Mouse (Mus musculus): ENCODE data around the gene Jund.
A peak's percentile ranks its signal among the peaks of the same experiment; 100 is the strongest.

The Jund gene

GRCm38 (mm10) chr8:70698310-70699109 lies at the start of gene Jund:
Gene Jund (plus strand): TSS chr8:70698949.
- peak; percentile 98 to 99 for DNase-seq (ENCODE audit: low spot score in 2 of 2)

- DNase-seq (ENCODE audit: low spot score in 2 of 2): peak in 1 of 2 experiments; percentile 76
Observed at GRCm38 (mm10) chr8:70649324-70649723, 49.4 kb upstream of the Jund start.

- DNase-seq (ENCODE audit: low spot score in 2 of 2): no peak
Observed at GRCm38 (mm10) chr8:70650351-70650750, 48.4 kb upstream of the Jund start.

- DNase-seq (ENCODE audit: low spot score in 2 of 2): no peak
Observed at GRCm38 (mm10) chr8:70653226-70653625, 45.5 kb upstream of the Jund start.

- DNase-seq (ENCODE audit: low spot score in 2 of 2): no peak
Observed at GRCm38 (mm10) chr8:70654121-70654520, 44.6 kb upstream of the Jund start.

- DNase-seq (ENCODE audit: low spot score in 2 of 2): no peak
Observed at GRCm38 (mm10) chr8:70655469-70655868, 43.3 kb upstream of the Jund start.

GRCm38 (mm10) chr8:70656193-70656790 lies 42.5 kb upstream of the Jund start:
- no peak for DNase-seq (ENCODE audit: low spot score in 2 of 2)

GRCm38 (mm10) chr8:70657214-70657613 lies 41.5 kb upstream of the Jund start:
- DNase-seq (ENCODE audit: low spot score in 2 of 2): no peak

GRCm38 (mm10) chr8:70657739-70658138 lies 41.0 kb upstream of the Jund start:
- no peak for DNase-seq (ENCODE audit: low spot score in 2 of 2)

- DNase-seq (ENCODE audit: low spot score in 2 of 2): no peak
Observed at GRCm38 (mm10) chr8:70658897-70659603, 39.7 kb upstream of the Jund start.

GRCm38 (mm10) chr8:70659604-70660272 lies 39.0 kb upstream of the Jund start:
- peak; percentile 69 to 74 for DNase-seq (ENCODE audit: low spot score in 2 of 2)

GRCm38 (mm10) chr8:70660273-70660725 lies 38.5 kb upstream of the Jund start, which contains the start of gene Pgpep1:
Gene Pgpep1 (minus strand): TSS chr8:70660388.
- no peak for DNase-seq (ENCODE audit: low spot score in 2 of 2)

GRCm38 (mm10) chr8:70663691-70664090 lies 35.1 kb upstream of the Jund start:
- DNase-seq (ENCODE audit: low spot score in 2 of 2): no peak

GRCm38 (mm10) chr8:70664631-70665030 lies 34.1 kb upstream of the Jund start:
- DNase-seq (ENCODE audit: low spot score in 2 of 2): no peak

- DNase-seq (ENCODE audit: low spot score in 2 of 2): no peak
Observed at GRCm38 (mm10) chr8:70665599-70665998, 33.1 kb upstream of the Jund start.

GRCm38 (mm10) chr8:70667071-70667470 lies 31.7 kb upstream of the Jund start:
- no peak for DNase-seq (ENCODE audit: low spot score in 2 of 2)

- DNase-seq (ENCODE audit: low spot score in 2 of 2): no peak
Observed at GRCm38 (mm10) chr8:70671615-70672324, 27.0 kb upstream of the Jund start.

GRCm38 (mm10) chr8:70672325-70673078 lies 26.2 kb upstream of the Jund start:
- DNase-seq (ENCODE audit: low spot score in 2 of 2): no peak

GRCm38 (mm10) chr8:70673079-70673856 lies 25.5 kb upstream of the Jund start, which contains the start of gene Lsm4:
Gene Lsm4 (plus strand): TSS chr8:70673248.
- DNase-seq (ENCODE audit: low spot score in 2 of 2): peak; percentile 97 to 99

GRCm38 (mm10) chr8:70674109-70674508 lies 24.6 kb upstream of the Jund start:
- no peak for DNase-seq (ENCODE audit: low spot score in 2 of 2)
